Mouse (Mus musculus) left cerebral cortex, postnatal 14 days (tissue): ENCODE data around the gene Pafah2. TPM values are rescaled to one million over a fixed set of nuclear protein-coding genes. Genes with fewer than 3 reads are reported as not detected.
"Not testable (repeated sequence)": the region's sequence is repeated elsewhere in the genome, so short reads cannot be mapped to it uniquely, and the experiment has no call there.

Experiments
- DNase-seq, 2 experiments: peaks; one replicate each; pipeline ENCODE4 v3.0.0; 2021 to 2022; ENCODE audit warnings: low spot score in 2 of 2, mixed read lengths in 1 of 2
- intact Hi-C: fragments of 180-260 bp; cut with DNase I; formaldehyde crosslinking; loops from one replicate; pipeline ENCODE4 v1.15.1; 2025
- total RNA-seq, 2 experiments: library from RNA; stranded (reverse); gene quantifications; 2 replicates each; pipeline ENCODE4 v1.2.3; 2021

The Pafah2 gene
- total RNA-seq, 2 experiments from 2014 or later: 10.9 to 12.3 TPM

GRCm38 (mm10) chr4:134370649-134371221 lies 25.4 kb upstream of the Pafah2 start:
- intact Hi-C loops: no loop called here
- peak; percentile 74 to 84 for DNase-seq

GRCm38 (mm10) chr4:134371316-134371855 lies 24.7 kb upstream of the Pafah2 start:
- DNase-seq: no peak
- intact Hi-C loops: no loop called here

GRCm38 (mm10) chr4:134372294-134372747 lies 23.8 kb upstream of the Pafah2 start:
- intact Hi-C loops: no loop called here
- peak; percentile 85 to 89 for DNase-seq

GRCm38 (mm10) chr4:134373295-134373694 lies 22.8 kb upstream of the Pafah2 start:
- intact Hi-C loops: no loop called here
- no peak for DNase-seq

GRCm38 (mm10) chr4:134374306-134374705 lies 21.8 kb upstream of the Pafah2 start:
- DNase-seq: no peak
- intact Hi-C loops: no loop called here

- intact Hi-C loops: no loop called here
These were observed 18.0 kb upstream of the Pafah2 start for GRCm38 (mm10) chr4:134378089-134378615.

GRCm38 (mm10) chr4:134379510-134379909 lies 16.6 kb upstream of the Pafah2 start:
- no peak for DNase-seq
- intact Hi-C loops: no loop called here

More at GRCm38 (mm10) chr4:134378089-134378615, 18.0 kb upstream of the Pafah2 start:
- no peak for DNase-seq

- intact Hi-C loops, DNase-seq: not testable (repeated sequence)
These were observed 12.4 kb upstream of the Pafah2 start, which contains the start of gene Extl1 for GRCm38 (mm10) chr4:134383750-134384149. TSS of gene Extl1 (minus strand) at chr4:134383850.

GRCm38 (mm10) chr4:134387268-134387667 lies 8.9 kb upstream of the Pafah2 start:
- no peak for DNase-seq
- intact Hi-C loops: no loop called here

- DNase-seq: peak; percentile 64 to 66
- intact Hi-C loops: no loop called here
These were observed 7.7 kb upstream of the Pafah2 start for GRCm38 (mm10) chr4:134388397-134388796.

GRCm38 (mm10) chr4:134391636-134392035 lies 4.5 kb upstream of the Pafah2 start:
- intact Hi-C loops: no loop called here
- DNase-seq: no peak

- intact Hi-C loops: no loop called here
- DNase-seq: peak in 1 of 2 experiments; percentile 75
These were observed 3.5 kb upstream of the Pafah2 start for GRCm38 (mm10) chr4:134392595-134392994.

- intact Hi-C loops: no loop called here
- DNase-seq: peak in 1 of 2 experiments; percentile 57
These were observed 3.1 kb upstream of the Pafah2 start for GRCm38 (mm10) chr4:134393026-134393425.

- intact Hi-C loops: loop anchor here (1.0 to 5.0 kb wide), 2 partner anchors 52 to 83 kb away; no protein-coding TSS in a partner anchor
- no peak for DNase-seq
These were observed 978 bp upstream of the Pafah2 start for GRCm38 (mm10) chr4:134395142-134395541.

- intact Hi-C loops: loop anchor here (2.0 to 5.0 kb wide), 2 partner anchors 50 to 72 kb away; partner anchors contain the start of gene Stmn1
- peak in 1 of 2 experiments; percentile 57 for DNase-seq
These were observed 1.0 kb downstream of the Pafah2 start for GRCm38 (mm10) chr4:134397121-134397520.

- no peak for DNase-seq
- intact Hi-C loops: loop anchor here (2.0 to 5.0 kb wide), 2 partner anchors 50 to 71 kb away; partner anchors contain the start of gene Stmn1
These were observed 1.6 kb downstream of the Pafah2 start for GRCm38 (mm10) chr4:134397732-134398131.

GRCm38 (mm10) chr4:134400206-134400605 lies 4.1 kb downstream of the Pafah2 start:
- intact Hi-C loops: loop anchor here (5.0 kb wide), 1 partner anchor 37 kb away; no protein-coding TSS in a partner anchor
- DNase-seq: no peak

- intact Hi-C loops: loop anchor here (5.0 kb wide), 1 partner anchor 36 kb away; no protein-coding TSS in a partner anchor
These were observed 5.1 kb downstream of the Pafah2 start for GRCm38 (mm10) chr4:134401181-134401661.

GRCm38 (mm10) chr4:134401856-134402570 lies 5.9 kb downstream of the Pafah2 start:
- intact Hi-C loops: loop anchor here (5.0 kb wide), 1 partner anchor 35 kb away; no protein-coding TSS in a partner anchor
- no peak for DNase-seq

More at GRCm38 (mm10) chr4:134401181-134401661, 5.1 kb downstream of the Pafah2 start:
- peak; percentile 79 to 91 for DNase-seq
